Mouse (Mus musculus) left cerebral cortex, adult 9 months (tissue): ENCODE data around the gene Sh3rf3.
"Not testable (repeated sequence)": the region's sequence is repeated elsewhere in the genome, so short reads cannot be mapped to it uniquely, and the experiment has no call there.

Source experiments
- DNase-seq, 2 experiments: peaks; one replicate each; pipeline ENCODE4 v3.0.0; 2022; ENCODE audit warnings: low spot score in 2 of 2

The Sh3rf3 gene

GRCm38 (mm10) chr10:58981674-58982329 lies 168.6 kb downstream of the Sh3rf3 start:
- no peak for DNase-seq

GRCm38 (mm10) chr10:58982546-58983154 lies 169.5 kb downstream of the Sh3rf3 start:
- DNase-seq, result no peak

- no peak for DNase-seq
Measured at GRCm38 (mm10) chr10:58991611-58992010, 178.5 kb downstream of the Sh3rf3 start.

GRCm38 (mm10) chr10:58994726-58995125 lies 181.6 kb downstream of the Sh3rf3 start:
- no peak for DNase-seq

GRCm38 (mm10) chr10:58995132-58995531 lies 182.0 kb downstream of the Sh3rf3 start:
- DNase-seq, result no peak

- peak in 1 of 2 experiments; percentile 28 for DNase-seq
Measured at GRCm38 (mm10) chr10:59002361-59002760, 189.2 kb downstream of the Sh3rf3 start.

GRCm38 (mm10) chr10:59011415-59011814 lies 198.3 kb downstream of the Sh3rf3 start:
- no peak for DNase-seq

- DNase-seq, result no peak
Measured at GRCm38 (mm10) chr10:59013618-59014017, 200.5 kb downstream of the Sh3rf3 start.

- no peak for DNase-seq
Measured at GRCm38 (mm10) chr10:59019302-59019973, 206.3 kb downstream of the Sh3rf3 start.

GRCm38 (mm10) chr10:59050434-59050833 lies 237.3 kb downstream of the Sh3rf3 start:
- DNase-seq, result no peak

GRCm38 (mm10) chr10:59056294-59056693 lies 243.1 kb downstream of the Sh3rf3 start:
- no peak for DNase-seq

GRCm38 (mm10) chr10:59066804-59067203 lies 253.6 kb downstream of the Sh3rf3 start:
- DNase-seq, result no peak

GRCm38 (mm10) chr10:59072827-59073226 lies 259.7 kb downstream of the Sh3rf3 start:
- DNase-seq, result peak in 1 of 2 experiments; percentile 43

- DNase-seq, result no peak
Measured at GRCm38 (mm10) chr10:59076681-59077080, 263.5 kb downstream of the Sh3rf3 start.

GRCm38 (mm10) chr10:59077909-59078308 lies 264.8 kb downstream of the Sh3rf3 start:
- DNase-seq, result peak in 1 of 2 experiments; percentile 56

- no peak for DNase-seq
Measured at GRCm38 (mm10) chr10:59085604-59086003, 272.4 kb downstream of the Sh3rf3 start.

- no peak for DNase-seq
Measured at GRCm38 (mm10) chr10:59086578-59086977, 273.4 kb downstream of the Sh3rf3 start.

- DNase-seq, result peak in 1 of 2 experiments; percentile 59
Measured at GRCm38 (mm10) chr10:59089861-59090621, 276.9 kb downstream of the Sh3rf3 start.

GRCm38 (mm10) chr10:59090622-59090971 lies 277.4 kb downstream of the Sh3rf3 start:
- DNase-seq, result no peak

- no peak for DNase-seq
Measured at GRCm38 (mm10) chr10:59091556-59091955, 278.4 kb downstream of the Sh3rf3 start.

- DNase-seq, result no peak
Measured at GRCm38 (mm10) chr10:59091988-59092387, 278.8 kb downstream of the Sh3rf3 start.

- not testable (repeated sequence) for DNase-seq
Measured at GRCm38 (mm10) chr10:59103076-59103475, 289.9 kb downstream of the Sh3rf3 start.
